Mouse (Mus musculus) lung, postnatal 0 days (tissue): Measurements from ENCODE around the gene Fam131c.

Experiments
- CTCF ChIP-seq: IDR thresholded peaks from 2 replicates; pipeline ENCODE4 v1.5.1; 2016; ENCODE audit warnings: antibody characterized with exemption, mild to moderate bottlenecking
- EP300 ChIP-seq: IDR thresholded peaks from 2 replicates; pipeline ENCODE4 v1.6.1; 2016; ENCODE audit warnings: antibody characterized with exemption, mild to moderate bottlenecking, control low read depth

GRCm38 (mm10) chr4:141382406-141382805 lies 14.4 kb downstream of the Fam131c start:
- TF ChIP-seq CTCF (no peak), EP300 (no peak)
